Mouse (Mus musculus) hindbrain, embryonic 11.5 days (tissue): ENCODE data around the gene Ptdss2. TPM values are rescaled to one million over a fixed set of nuclear protein-coding genes. Genes with fewer than 3 reads are reported as not detected.

Experiments
- ATAC-seq: fragments of 200-750 bp; cut with Nextera tagmentation; 2 replicates; pipeline ENCODE4 v1.8.0; 2017; ENCODE audit warnings: mild to moderate bottlenecking, moderate TSS enrichment, moderate library complexity; ENCODE audit not compliant: low FRiP score
- DNase-seq: peaks from one replicate; pipeline ENCODE4 v3.0.0-alpha.2; 2015; ENCODE audit warnings: low spot score
- H3K27ac ChIP-seq: fragments of 300-500 bp; sonication (generic); 2 replicates; pipeline ENCODE4 v1.5.1; 2014; ENCODE audit warnings: mild to moderate bottlenecking, low read depth, low read length
- H3K27me3 ChIP-seq: fragments of 300-500 bp; sonication (generic); 2 replicates; pipeline ENCODE4 v1.6.1; 2014; ENCODE audit warnings: mild to moderate bottlenecking, low read length, moderate library complexity, mixed read lengths; ENCODE audit not compliant: control insufficient read depth, insufficient read depth
- H3K36me3 ChIP-seq: fragments of 300-500 bp; sonication (generic); 2 replicates; pipeline ENCODE4 v1.6.1; 2014; ENCODE audit warnings: mild to moderate bottlenecking, low read length, moderate library complexity, mixed read lengths; ENCODE audit not compliant: control insufficient read depth, insufficient read depth
- H3K4me1 ChIP-seq: fragments of 300-500 bp; sonication (generic); replicated peaks from 2 replicates; pipeline ENCODE4 v1.6.1; 2014; ENCODE audit warnings: low read length, mixed read lengths; ENCODE audit not compliant: control insufficient read depth, insufficient read depth
- H3K4me2 ChIP-seq: fragments of 300-500 bp; sonication (generic); replicated peaks from 2 replicates; pipeline ENCODE4 v1.6.1; 2014; ENCODE audit warnings: mild to moderate bottlenecking, low read depth, low read length
- H3K4me3 ChIP-seq: fragments of 300-500 bp; sonication (generic); 2 replicates; pipeline ENCODE4 v1.5.1; 2014; ENCODE audit warnings: low read depth, low read length
- H3K9ac ChIP-seq: fragments of 300-500 bp; sonication (generic); 2 replicates; pipeline ENCODE4 v1.6.1; 2014; ENCODE audit warnings: low read depth, low read length
- H3K9me3 ChIP-seq: fragments of 300-500 bp; sonication (generic); 2 replicates; pipeline ENCODE4 v1.6.1; 2016; ENCODE audit warnings: low read length; ENCODE audit not compliant: control insufficient read depth
- WGBS: fragments of 180-500 bp; shearing (Covaris S2); extraction: QIAGEN DNeasy Blood & Tissue Kit; methylation state at CpG from one replicate; pipeline ENCODE4 v1.1.7; 2014; 5-methylcytosine and 5-hydroxymethylcytosine counted together
- polyA plus RNA-seq: library from polyadenylated mRNA; unstranded; fragments of >200 nt; fragmentation: Nextera tagmentation; extraction: Ambion mirVana; gene quantifications from 2 replicates; pipeline ENCODE4 v1.2.1, GENCODE M21; 2014

The Ptdss2 gene
- polyA plus RNA-seq, 1 experiment from 2014 or later: 65.2 TPM

DNA sequence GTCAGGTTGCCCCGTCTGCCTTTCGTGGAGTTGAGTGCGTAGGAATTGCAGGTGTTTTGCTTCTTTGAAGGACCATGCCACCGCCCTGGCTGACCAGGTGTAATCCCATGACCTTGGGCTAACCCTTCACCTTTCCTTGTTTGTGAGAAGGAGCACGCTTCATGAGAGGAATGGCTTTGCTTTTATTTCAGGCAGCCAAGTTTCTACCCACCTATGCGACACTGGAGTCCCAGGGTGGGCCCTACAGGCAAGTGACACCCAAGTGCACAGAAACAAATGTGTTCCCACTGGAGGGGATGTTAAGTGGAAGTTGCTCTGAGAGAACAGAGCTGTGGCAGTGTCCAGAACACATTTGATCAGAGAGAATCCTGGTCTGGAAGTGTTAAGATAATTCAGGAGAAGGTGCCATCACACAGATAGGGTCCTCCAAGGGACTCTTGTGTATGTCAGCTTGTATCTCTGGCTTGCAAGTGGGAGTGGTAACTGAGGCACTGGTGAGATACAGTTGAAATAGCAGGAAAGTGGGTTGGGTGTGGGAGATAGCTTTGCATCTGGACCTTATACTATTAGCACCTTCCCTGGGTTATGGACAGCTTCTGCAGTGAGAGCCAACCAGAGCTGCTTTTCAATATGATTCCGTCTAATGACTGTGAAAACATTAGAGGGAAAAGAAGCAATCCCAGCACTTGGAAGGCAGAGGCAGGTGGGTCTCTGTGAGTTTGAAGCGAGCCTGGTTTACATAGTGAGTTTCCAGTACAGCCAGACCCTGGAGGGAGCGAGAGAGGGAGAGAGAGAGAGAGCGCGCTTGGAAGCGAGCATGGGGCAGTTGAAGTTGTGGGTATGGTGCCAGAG lies 9.9 kb downstream of the Ptdss2 start:
- ATAC-seq (no peak), DNase-seq (no peak)
- Histone ChIP-seq H3K4me2 (peak overlapping the region; percentile 91), H3K27me3 (no peaks in the 10 kb centered on the region), H3K9me3 (no peaks in the 10 kb centered on the region), H3K9ac (peak overlapping the region; percentile 93), H3K4me1 (peaks cover 9% of the 10 kb centered on the region; the same call in 1 of the 2 replicates), H3K27ac (no peak overlapping the region), H3K36me3 (0 out of 2 replicates have a peak, but pooled peaks cover 6% of the 10 kb centered on the region), H3K4me3 (peak overlapping the region; percentile 82)
- 60% methylated on average over 12 of the region's 12 CpGs for WGBS

DNA sequence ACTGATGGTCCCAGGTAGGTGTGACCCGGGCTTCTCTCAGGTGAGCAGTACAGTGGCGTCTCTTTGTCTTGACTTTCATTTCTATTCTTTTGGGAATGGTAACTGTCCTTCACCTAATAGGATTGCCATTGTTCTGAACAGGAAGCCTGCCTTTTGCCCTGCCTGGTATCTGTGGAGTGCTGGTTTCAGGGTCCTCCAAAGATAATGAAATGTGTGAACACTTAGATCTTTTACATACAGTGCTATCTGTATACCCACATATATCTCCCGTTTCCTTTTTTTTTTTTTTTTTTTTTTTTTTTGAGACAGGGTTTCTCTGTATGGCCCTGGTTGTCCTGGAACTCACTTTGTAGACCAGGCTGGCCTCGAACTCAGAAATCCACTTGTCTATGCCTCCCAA lies 19.1 kb downstream of the Ptdss2 start:
- Histone ChIP-seq H3K4me3 (no peak overlapping the region), H3K27ac (no peak overlapping the region), H3K4me1 (no peaks in the 10 kb centered on the region), H3K9me3 (no peaks in the 10 kb centered on the region), H3K9ac (no peak overlapping the region), H3K4me2 (no peak overlapping the region), H3K36me3 (0 out of 2 replicates have a peak, but pooled peaks cover 4% of the 10 kb centered on the region), H3K27me3 (no peaks in the 10 kb centered on the region)
- DNase-seq (no peak), ATAC-seq (no peak)
- over 99% methylated on average over 4 of the region's 4 CpGs for WGBS

DNA sequence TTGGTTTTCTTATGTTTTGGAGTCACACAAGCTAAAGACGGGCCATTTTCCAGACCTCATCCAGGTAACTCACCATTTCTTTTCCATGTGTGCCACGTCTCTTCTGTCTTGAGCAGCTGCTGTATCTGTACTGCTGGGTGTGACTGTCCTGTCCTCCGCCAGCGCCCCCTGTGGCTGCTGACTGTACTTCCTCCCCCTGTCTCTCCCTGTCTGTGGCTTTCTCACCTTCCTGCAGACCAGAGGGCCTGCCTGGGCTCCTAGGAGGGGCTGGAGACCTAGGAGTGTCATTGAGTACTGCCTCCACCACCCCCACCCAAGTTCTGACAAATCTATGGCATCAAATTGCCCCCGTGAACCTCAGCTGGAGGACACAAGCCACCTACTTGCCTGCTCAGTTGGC lies 20.9 kb downstream of the Ptdss2 start:
- H3K27ac ChIP-seq: no peak overlapping the region
- 56% methylated on average over 5 of the region's 5 CpGs for WGBS
- DNase-seq (peak; percentile 63), ATAC-seq (no peak)
- H3K4me2 ChIP-seq: no peak overlapping the region
- H3K9ac ChIP-seq: no peak overlapping the region
- no peaks in the 10 kb centered on the region for H3K36me3 ChIP-seq
- no peaks in the 10 kb centered on the region for H3K4me1 ChIP-seq
- H3K9me3 ChIP-seq: no peaks in the 10 kb centered on the region
- no peak overlapping the region for H3K4me3 ChIP-seq
- H3K27me3 ChIP-seq: no peaks in the 10 kb centered on the region

DNA sequence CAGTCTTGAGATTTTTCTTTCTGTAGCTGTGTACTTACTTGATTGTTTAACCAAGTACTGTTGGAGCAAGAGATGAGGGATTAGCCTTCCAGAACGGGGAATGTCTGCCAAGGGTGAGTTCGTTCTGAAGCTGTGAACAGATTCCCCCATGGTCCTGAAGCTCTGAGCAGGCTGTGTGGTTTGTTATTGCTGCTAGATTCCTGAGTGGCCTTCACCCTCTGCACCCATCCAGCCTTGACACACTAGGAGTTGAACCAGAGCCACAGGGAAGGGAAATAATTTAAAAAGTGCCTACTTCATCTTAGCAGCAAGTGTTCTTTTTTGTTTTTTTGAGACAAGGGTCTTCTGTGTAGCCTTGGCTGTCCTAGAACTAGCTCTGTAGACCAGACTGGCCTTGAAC lies 21.7 kb downstream of the Ptdss2 start:
- WGBS: 84% methylated on average over 2 of the region's 2 CpGs
- no peak for DNase-seq
- Histone ChIP-seq H3K36me3 (no peaks in the 10 kb centered on the region), H3K27me3 (no peaks in the 10 kb centered on the region), H3K9me3 (no peaks in the 10 kb centered on the region), H3K27ac (no peak overlapping the region), H3K4me2 (no peak overlapping the region), H3K9ac (no peak overlapping the region), H3K4me1 (no peaks in the 10 kb centered on the region), H3K4me3 (no peak overlapping the region)
- no peak for ATAC-seq

DNA sequence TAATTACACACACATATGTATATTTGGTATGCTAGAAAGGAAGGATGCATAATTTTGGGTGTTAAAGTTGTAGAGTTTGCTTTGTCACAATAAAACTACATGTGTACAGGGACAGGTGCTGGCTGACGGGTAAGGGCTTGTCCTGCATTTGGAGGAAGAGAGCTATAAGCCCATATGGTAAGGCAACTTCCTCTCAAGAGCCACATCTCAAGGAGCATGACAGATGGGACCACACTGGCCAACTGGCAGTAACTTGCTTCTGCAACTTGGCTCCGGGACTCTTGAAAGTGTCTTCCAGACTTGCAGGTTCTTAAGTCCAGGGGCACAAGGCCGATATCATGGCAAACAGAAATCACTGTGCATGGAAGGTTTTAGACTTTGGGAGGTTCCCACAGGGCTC lies 22.5 kb downstream of the Ptdss2 start:
- no peaks in the 10 kb centered on the region for H3K36me3 ChIP-seq
- H3K4me2 ChIP-seq: no peak overlapping the region
- H3K4me3 ChIP-seq: no peak overlapping the region
- H3K9me3 ChIP-seq: no peaks in the 10 kb centered on the region
- no peak overlapping the region for H3K9ac ChIP-seq
- no peak overlapping the region for H3K27ac ChIP-seq
- DNase-seq (no peak), ATAC-seq (no peak)
- no peaks in the 10 kb centered on the region for H3K4me1 ChIP-seq
- 92% methylated on average over 3 of the region's 3 CpGs for WGBS
- H3K27me3 ChIP-seq: no peaks in the 10 kb centered on the region

DNA sequence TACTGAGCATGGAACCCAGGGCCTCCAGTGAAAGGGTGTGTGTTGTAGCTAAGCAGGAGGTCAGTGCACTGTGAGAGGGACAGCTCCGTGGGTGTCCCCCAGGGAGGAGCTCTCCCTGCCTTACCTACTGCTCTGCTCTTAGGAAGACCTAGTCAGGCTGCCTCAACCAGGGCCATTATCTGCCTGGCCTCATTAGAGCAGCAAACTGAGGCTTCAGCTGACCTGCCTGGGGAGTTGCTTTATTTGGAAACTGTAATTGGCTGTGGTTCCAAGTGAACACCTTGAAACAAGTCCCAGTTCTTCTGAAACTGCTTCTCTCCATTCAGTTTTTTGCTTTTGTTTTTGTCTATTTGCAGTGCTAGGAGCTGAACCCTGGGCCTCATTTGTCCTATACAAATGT lies 23.2 kb downstream of the Ptdss2 start:
- Histone ChIP-seq H3K27ac (no peak overlapping the region), H3K36me3 (no peaks in the 10 kb centered on the region), H3K4me3 (no peak overlapping the region), H3K9ac (no peak overlapping the region), H3K4me1 (no peaks in the 10 kb centered on the region), H3K9me3 (no peaks in the 10 kb centered on the region), H3K27me3 (no peaks in the 10 kb centered on the region), H3K4me2 (no peak overlapping the region)
- 81% methylated on average over 1 of the region's 1 CpGs for WGBS
- no peak for ATAC-seq
- no peak for DNase-seq

DNA sequence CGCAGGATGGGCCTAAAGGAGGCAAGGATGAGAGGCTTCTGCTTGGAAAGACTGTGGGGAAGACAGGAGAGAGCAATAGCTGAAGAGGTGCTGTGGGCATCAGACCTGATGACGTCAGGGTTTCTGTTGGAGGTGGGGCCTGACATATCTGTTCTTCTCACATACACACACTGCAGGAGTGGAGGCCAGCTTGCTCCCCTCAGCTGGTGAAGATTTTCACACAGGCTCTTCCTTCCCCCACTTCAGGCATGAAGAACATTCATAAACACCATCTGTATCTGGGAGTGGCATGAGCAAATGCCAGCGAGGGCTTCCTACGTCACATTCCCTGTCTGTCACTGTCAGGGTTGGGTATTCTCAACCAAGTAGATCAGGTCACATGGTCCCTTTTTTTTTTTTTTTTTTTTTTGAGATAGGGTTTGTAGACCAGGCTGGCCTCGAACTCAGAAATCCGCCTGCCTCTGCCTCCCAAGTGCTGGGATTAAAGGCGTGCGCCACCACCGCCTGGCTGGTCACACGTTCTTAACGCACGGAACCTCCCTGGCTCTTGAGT lies 23.9 kb downstream of the Ptdss2 start:
- Histone ChIP-seq H3K4me1 (no peaks in the 10 kb centered on the region), H3K4me3 (no peak overlapping the region), H3K27me3 (no peaks in the 10 kb centered on the region), H3K9ac (no peak overlapping the region), H3K36me3 (no peaks in the 10 kb centered on the region), H3K9me3 (no peaks in the 10 kb centered on the region), H3K4me2 (no peak overlapping the region), H3K27ac (no peak overlapping the region)
- no peak for ATAC-seq
- no peak for DNase-seq
- 93% methylated on average over 12 of the region's 12 CpGs for WGBS

DNA sequence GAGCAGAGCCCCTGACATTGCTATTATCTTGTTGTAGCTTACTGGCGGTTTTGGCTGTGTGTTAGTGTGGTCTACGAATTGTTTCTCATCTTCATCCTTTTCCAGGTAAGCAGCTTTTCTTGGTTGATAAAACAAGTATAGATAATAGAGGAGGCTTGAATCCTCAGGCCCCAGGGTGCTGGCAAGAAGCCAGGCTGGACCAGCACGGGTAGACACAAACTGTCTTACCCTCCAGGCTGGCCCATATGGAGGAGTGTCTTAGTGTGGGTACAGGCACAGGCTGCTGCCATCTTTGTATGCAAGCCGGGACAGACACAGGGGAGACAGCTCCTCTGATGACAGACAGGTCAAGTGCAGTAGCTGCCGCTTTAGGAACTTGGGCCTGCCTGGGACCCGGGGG lies 24.9 kb downstream of the Ptdss2 start:
- ATAC-seq (no peak), DNase-seq (no peak)
- H3K9ac ChIP-seq: no peak overlapping the region
- H3K4me2 ChIP-seq: no peak overlapping the region
- H3K4me3 ChIP-seq: no peak overlapping the region
- 86% methylated on average over 6 of the region's 6 CpGs for WGBS
- no peaks in the 10 kb centered on the region for H3K4me1 ChIP-seq
- H3K27me3 ChIP-seq: no peaks in the 10 kb centered on the region
- no peaks in the 10 kb centered on the region for H3K9me3 ChIP-seq
- no peak overlapping the region for H3K27ac ChIP-seq
- H3K36me3 ChIP-seq: no peaks in the 10 kb centered on the region

DNA sequence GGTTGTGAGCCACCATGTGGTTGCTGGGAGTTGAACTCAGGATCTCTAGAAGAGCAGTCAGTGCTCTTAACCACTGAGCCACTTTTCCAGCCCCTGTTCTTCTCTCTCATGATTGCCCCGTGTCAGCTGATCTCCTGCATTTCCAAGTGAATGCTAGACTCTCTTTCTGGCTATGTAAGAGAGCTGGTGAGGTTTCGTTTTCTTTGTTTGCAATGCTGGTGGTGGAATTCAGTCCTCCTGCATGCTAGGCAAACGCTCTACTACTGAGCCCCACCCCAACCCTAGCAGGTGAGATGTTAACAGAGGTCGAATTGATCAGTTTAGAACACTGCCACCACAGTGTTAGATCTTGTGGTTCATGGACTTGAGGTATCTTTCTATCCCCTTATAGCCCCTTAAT lies 26.5 kb downstream of the Ptdss2 start:
- Histone ChIP-seq H3K4me3 (no peak overlapping the region), H3K9ac (no peak overlapping the region), H3K9me3 (no peaks in the 10 kb centered on the region), H3K36me3 (no peaks in the 10 kb centered on the region), H3K4me1 (no peaks in the 10 kb centered on the region), H3K4me2 (no peak overlapping the region), H3K27me3 (no peaks in the 10 kb centered on the region), H3K27ac (no peak overlapping the region)
- DNase-seq: no peak
- 80% methylated on average over 4 of the region's 4 CpGs for WGBS
- ATAC-seq: no peak
